Mouse (Mus musculus) kidney, adult 2 months (tissue): ENCODE measurements around the gene Cpe.

Experiments used
- CTCF ChIP-seq: fragments of 200-500 bp; conservative IDR thresholded peaks from 2 replicates; pipeline ENCODE4 v1.5.1; 2011; ENCODE audit warnings: low read depth, mild to moderate bottlenecking, control low read depth, low read length, moderate library complexity, mixed read lengths; ENCODE audit not compliant: insufficient read depth, insufficient read length
- POLR2A ChIP-seq: fragments of 200-500 bp; IDR thresholded peaks from one replicate; pipeline ENCODE4 v1.6.1; 2011; ENCODE audit warnings: low read depth, low read length, control low read depth

DNA sequence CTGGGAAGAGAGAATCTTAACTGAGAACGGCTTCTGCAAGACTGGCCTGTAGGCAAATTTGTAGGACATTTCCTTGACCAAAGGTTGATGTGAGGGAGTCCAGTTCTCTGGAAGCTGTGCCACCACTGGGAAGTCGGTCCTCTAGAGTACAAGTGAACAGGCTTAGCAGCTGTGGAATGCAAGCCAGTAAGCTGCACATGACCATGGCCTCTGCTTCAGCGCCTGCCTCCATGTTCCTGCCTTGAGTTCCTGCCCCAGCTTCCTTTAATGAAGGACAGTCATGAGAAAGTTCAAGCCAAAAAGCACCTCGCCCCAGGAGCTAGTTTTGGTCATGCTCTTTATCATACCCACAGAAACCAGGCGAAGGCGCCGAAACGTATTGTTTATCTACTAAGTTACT is 73.2 kb downstream of the Cpe start:
- TF ChIP-seq CTCF: no peak
- no peak for TF ChIP-seq POLR2A
